Mouse (Mus musculus): Measurements from ENCODE around the gene Col1a2.

DNA sequence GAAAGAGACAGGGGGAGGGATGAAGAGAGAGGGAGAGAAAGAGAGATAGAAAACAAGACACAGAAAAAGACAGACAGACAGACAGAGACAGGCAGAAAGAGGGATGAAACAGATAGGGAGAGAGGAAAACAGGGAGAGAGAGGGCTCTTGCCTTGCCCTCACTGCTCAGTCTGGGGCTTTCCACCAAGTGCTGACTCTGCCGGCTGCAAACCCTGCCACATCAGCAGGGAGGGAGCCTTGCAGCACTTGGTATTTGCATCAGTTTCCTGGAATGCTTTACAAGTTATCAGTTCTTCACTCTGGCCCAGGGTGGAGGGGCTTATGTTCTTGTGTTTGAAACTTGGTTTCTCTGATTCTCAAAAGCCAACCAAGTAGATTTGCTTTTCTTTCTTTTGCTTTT lies 1.5 kb upstream of the Col1a2 start:
- no peak for TF ChIP-seq CTCF (IDR thresholded peaks at IDR 0.05; ENCODE audit: borderline replicate concordance, insufficient read depth, low read depth, low read length)
- no peak for TF ChIP-seq POLR2A (IDR thresholded peaks at IDR 0.05; ENCODE audit: borderline replicate concordance, insufficient read depth, low read length)
